In the genomic region with DNA sequence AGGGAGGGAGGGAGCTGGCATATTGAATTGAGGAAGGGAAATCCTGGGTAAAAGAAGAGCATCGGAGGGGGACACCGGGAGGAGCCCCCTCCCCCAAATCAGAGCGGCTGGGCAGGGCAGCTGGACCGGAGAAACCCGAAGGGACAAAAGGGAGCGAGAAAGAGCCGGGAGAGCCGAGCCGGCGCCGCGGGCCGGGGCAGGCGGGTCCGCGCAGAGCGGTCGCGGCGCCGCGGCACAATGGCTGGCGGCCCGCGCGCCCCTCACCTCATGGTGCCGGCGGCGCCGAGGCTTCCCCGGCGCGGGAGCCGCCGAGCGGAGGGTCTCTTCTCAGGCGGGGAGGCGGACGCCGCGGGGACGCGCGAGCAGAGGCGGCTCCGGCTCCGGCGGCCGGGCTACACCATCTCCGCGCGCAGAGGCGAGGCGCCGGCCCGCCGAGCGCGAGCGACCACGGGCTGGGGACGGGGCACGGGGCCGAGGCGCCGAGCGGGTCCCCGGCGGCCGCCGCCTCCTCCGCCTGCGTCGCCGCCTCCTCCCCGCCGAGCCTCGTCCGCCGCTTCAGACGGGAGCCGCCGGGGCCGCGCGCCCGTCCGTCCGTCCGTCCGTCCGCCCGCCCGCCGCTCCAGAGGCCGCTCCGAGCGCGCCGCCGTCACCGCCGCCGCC, we compare ENCODE assay signal across 8 mouse cellular contexts. TPM values are rescaled to one million over a fixed set of nuclear protein-coding genes. Genes with fewer than 3 reads are reported as not detected.
A peak's percentile ranks its signal among the peaks of the same experiment; 100 is the strongest.
DNase-seq lines count a peak whose midpoint lies in the region; ATAC-seq lines count a peak whose summit lies in the region.

No protein-coding gene starts in this region.

- H3K36me3 ChIP-seq in heart, embryonic 15.5 days: no peaks in the 10 kb centered on the region
- no peaks in the 10 kb centered on the region for H3K36me3 ChIP-seq in liver, embryonic 11.5 days (ENCODE audit: control insufficient read depth, insufficient read depth, low read length)

- peak overlapping the region; percentile 91 for H3K9ac ChIP-seq in heart, embryonic 15.5 days
- peak overlapping the region; percentile 78 for H3K9ac ChIP-seq in liver, embryonic 11.5 days (ENCODE audit: low read depth, low read length)

- ATAC-seq in frontal cortex, adult (ENCODE audit: low TSS enrichment): peak; percentile 45
- ATAC-seq in heart, embryonic 15.5 days (replicated peaks; ENCODE audit: insufficient number of reproducible peaks, insufficient read depth, low FRiP score, low read depth): peak; percentile 53
- peak; percentile 46 for ATAC-seq in liver, embryonic 11.5 days (replicated peaks; ENCODE audit: low FRiP score)

- H3K4me1 ChIP-seq in heart, embryonic 15.5 days (replicated peaks): peaks cover 26% of the 10 kb centered on the region
- no peaks in the 10 kb centered on the region for H3K4me1 ChIP-seq in liver, embryonic 11.5 days (replicated peaks; ENCODE audit: control insufficient read depth, insufficient read depth, low read length)

- under 1% methylated on average over 53 of the region's 104 CpGs for WGBS in heart, embryonic 15.5 days
- WGBS in liver, embryonic 11.5 days: under 1% methylated on average over 62 of the region's 104 CpGs

- H3K27me3 ChIP-seq in heart, embryonic 15.5 days: no peaks in the 10 kb centered on the region
- H3K27me3 ChIP-seq in liver, embryonic 11.5 days (replicated peaks; ENCODE audit: control insufficient read depth, insufficient read depth, low read length): peaks cover 44% of the 10 kb centered on the region

- no peak for DNase-seq in frontal cortex, postnatal 25 days (ENCODE audit: low spot score in 2 of 2)
- peak; percentile 63 for DNase-seq in A20 (ENCODE audit: low read depth, low spot score)
- DNase-seq in cerebellum, adult 9-11 months: peak; percentile 47
- DNase-seq in liver, embryonic 11.5 days (ENCODE audit: low spot score): peak; percentile 56
- DNase-seq in retina, embryonic 14.5 days (ENCODE audit: low spot score): peak; percentile 55
- DNase-seq in urinary bladder, postnatal 36 days (ENCODE audit: low spot score in 2 of 2): no peak

- H3K4me3 ChIP-seq in heart, embryonic 15.5 days: peak overlapping the region; percentile 68
- H3K4me3 ChIP-seq in liver, embryonic 11.5 days (ENCODE audit: low read depth, low read length): peak overlapping the region; percentile 79

- H3K9me3 ChIP-seq in heart, embryonic 15.5 days (replicated peaks): no peaks in the 10 kb centered on the region
- no peaks in the 10 kb centered on the region for H3K9me3 ChIP-seq in liver, embryonic 11.5 days (ENCODE audit: control insufficient read depth, low read length)

- H3K4me2 ChIP-seq in heart, embryonic 15.5 days: peak overlapping the region; percentile 87
- H3K4me2 ChIP-seq in liver, embryonic 11.5 days: peak overlapping the region; percentile 86

- peak overlapping the region; percentile 96 for H3K27ac ChIP-seq in heart, embryonic 15.5 days
- peak overlapping the region; percentile 51 for H3K27ac ChIP-seq in liver, embryonic 11.5 days (ENCODE audit: low read depth, low read length)

RNA-seq across cellular contexts. Expression of a gene that starts 0.4 kb away (rescaled TPM):
- 16.8 and 18.6 TPM in 2 replicates for polyA plus RNA-seq in heart, embryonic 15.5 days (2015; fragmentation: Nextera tagmentation; extraction: Ambion mirVana)
- 6.4 and 7.6 TPM in 2 replicates for polyA plus RNA-seq in liver, embryonic 11.5 days (2014; fragmentation: Nextera tagmentation; extraction: Ambion mirVana)

Comparison
In these comparisons a context has a peak if more than half of its experiments do, and no peak if none do; other contexts are left out.
1. DNase-seq: peak in A20 (single experiment), cerebellum, adult 9-11 months (single experiment), liver, embryonic 11.5 days (single experiment) and retina, embryonic 14.5 days (single experiment); none in frontal cortex, postnatal 25 days (0 of 2) and urinary bladder, postnatal 36 days (0 of 2).
2. Peak in every context shown above with its lines, with median percentiles within 50 percentile points of each other: ATAC-seq.